17 mouse cellular contexts compared by ENCODE assay signal in genomic region chr12:65534142-65534690, GRCm38 (mm10).
"Had no signal": no experiment of that assay in that cellular context is flagged by ENCODE, and none has a peak within 500 bp of the region (broad histone marks: within the 10 kb centered on the region; RNA-seq: fewer than 3 reads in every experiment).

No protein-coding gene starts in this region.

- H3K9me3 ChIP-seq: lung, embryonic 15.5 days; megakaryocyte, embryonic 14.5 days; midbrain, embryonic 13.5 days; midbrain, embryonic 15.5 days; neural tube, embryonic 12.5 days; stomach, embryonic 15.5 days had no signal

- H3K4me3 ChIP-seq: lung, embryonic 15.5 days; megakaryocyte, embryonic 14.5 days; midbrain, embryonic 13.5 days; midbrain, embryonic 15.5 days; neural tube, embryonic 12.5 days; stomach, embryonic 15.5 days had no signal

- H3K4me1 ChIP-seq: lung, embryonic 15.5 days; megakaryocyte, embryonic 14.5 days; midbrain, embryonic 13.5 days; midbrain, embryonic 15.5 days; neural tube, embryonic 12.5 days; stomach, embryonic 15.5 days had no signal

- ATAC-seq: lung, postnatal 0 days; midbrain, embryonic 13.5 days; midbrain, embryonic 15.5 days had no signal

- H3K4me2 ChIP-seq: lung, embryonic 15.5 days; midbrain, embryonic 11.5 days; midbrain, embryonic 13.5 days; midbrain, embryonic 15.5 days; neural tube, embryonic 12.5 days; stomach, embryonic 15.5 days had no signal

- H3K9ac ChIP-seq: lung, embryonic 15.5 days; midbrain, embryonic 13.5 days; midbrain, embryonic 15.5 days; neural tube, embryonic 12.5 days; stomach, embryonic 15.5 days had no signal

- H3K27ac ChIP-seq: lung, embryonic 15.5 days; macrophage; midbrain, embryonic 13.5 days; midbrain, embryonic 15.5 days; neural tube, embryonic 12.5 days; stomach, embryonic 15.5 days; stomach, postnatal 0 days had no signal

- H3K27me3 ChIP-seq: lung, embryonic 15.5 days; megakaryocyte, embryonic 14.5 days; midbrain, embryonic 13.5 days; midbrain, embryonic 15.5 days; neural tube, embryonic 12.5 days; stomach, embryonic 15.5 days had no signal

- DNase-seq: lung, adult 2 months; lung, postnatal 14 days; lung, postnatal 36 days; right cerebral cortex, postnatal 14 days; thymus, adult 2 months; thymus, postnatal 25 days; thymus, postnatal 4 days had no signal

- H3K36me3 ChIP-seq: lung, embryonic 15.5 days; midbrain, embryonic 13.5 days; midbrain, embryonic 15.5 days; neural tube, embryonic 12.5 days; stomach, embryonic 15.5 days had no signal
